Mouse (Mus musculus): ENCODE results near the gene Lasp1. TPM values are rescaled to one million over a fixed set of nuclear protein-coding genes. Genes with fewer than 3 reads are reported as not detected.
"Not testable (repeated sequence)": the region's sequence is repeated elsewhere in the genome, so short reads cannot be mapped to it uniquely, and the experiment has no call there.

Lasp1 gene
- polyA plus RNA-seq, 1 experiment from 2014 or later: 136 TPM

GRCm38 (mm10) chr11:97836541-97836940, 37.7 kb downstream of the Lasp1 start:
- Histone ChIP-seq H3K27ac (replicated peaks) (no peak overlapping the region), H3K36me3 (peaks cover 45% of the 10 kb centered on the region), H3K4me1 (peaks cover 10% of the 10 kb centered on the region), H3K9ac (replicated peaks) (no peak overlapping the region), H3K4me2 (no peak overlapping the region), H3K4me3 (replicated peaks) (no peak overlapping the region), H3K27me3 (replicated peaks) (no peaks in the 10 kb centered on the region), H3K9me3 (replicated peaks) (no peaks in the 10 kb centered on the region)
- 66% methylated on average over 8 of the region's 8 CpGs for WGBS
- ATAC-seq (ENCODE audit: low FRiP score): no peak

- not testable (repeated sequence) for H3K27ac ChIP-seq (replicated peaks); H3K9me3 ChIP-seq (replicated peaks); ATAC-seq (ENCODE audit: low FRiP score); H3K4me2 ChIP-seq; H3K9ac ChIP-seq (replicated peaks); H3K27me3 ChIP-seq (replicated peaks); H3K4me3 ChIP-seq (replicated peaks)
- H3K4me1 ChIP-seq: peaks cover 14% of the 10 kb centered on the region
- peaks cover 45% of the 10 kb centered on the region for H3K36me3 ChIP-seq
- 92% methylated on average over 9 of the region's 9 CpGs for WGBS
Measured at GRCm38 (mm10) chr11:97837051-97837450, 38.3 kb downstream of the Lasp1 start.

- H3K9me3 ChIP-seq (replicated peaks): no peaks in the 10 kb centered on the region
- H3K4me3 ChIP-seq (replicated peaks): no peak overlapping the region
- peaks cover 45% of the 10 kb centered on the region for H3K36me3 ChIP-seq
- no peak overlapping the region for H3K27ac ChIP-seq (replicated peaks)
- H3K9ac ChIP-seq (replicated peaks): no peak overlapping the region
- H3K4me1 ChIP-seq: peaks cover 19% of the 10 kb centered on the region
- no peak overlapping the region for H3K4me2 ChIP-seq
- H3K27me3 ChIP-seq (replicated peaks): no peaks in the 10 kb centered on the region
- WGBS: 90% methylated on average over 7 of the region's 7 CpGs
- ATAC-seq (ENCODE audit: low FRiP score): no peak
Measured at GRCm38 (mm10) chr11:97837641-97838149, 38.9 kb downstream of the Lasp1 start.

- no peaks in the 10 kb centered on the region for H3K9me3 ChIP-seq (replicated peaks)
- H3K4me3 ChIP-seq (replicated peaks): no peak overlapping the region
- no peak overlapping the region for H3K4me2 ChIP-seq
- ATAC-seq (ENCODE audit: low FRiP score): no peak
- no peak overlapping the region for H3K9ac ChIP-seq (replicated peaks)
- H3K36me3 ChIP-seq: peaks cover 38% of the 10 kb centered on the region
- H3K27ac ChIP-seq (replicated peaks): peak overlapping the region; percentile 65; the same call in 1 of the 2 replicates
- peaks cover 19% of the 10 kb centered on the region for H3K4me1 ChIP-seq
- 44% methylated on average over 10 of the region's 10 CpGs for WGBS
- H3K27me3 ChIP-seq (replicated peaks): no peaks in the 10 kb centered on the region
Measured at GRCm38 (mm10) chr11:97838779-97839440, 40.1 kb downstream of the Lasp1 start.

- Histone ChIP-seq H3K27me3 (replicated peaks) (no peaks in the 10 kb centered on the region), H3K9ac (replicated peaks) (no peak overlapping the region), H3K4me2 (peak overlapping the region; percentile 71), H3K36me3 (peaks cover 32% of the 10 kb centered on the region), H3K9me3 (replicated peaks) (no peaks in the 10 kb centered on the region), H3K4me1 (peaks cover 19% of the 10 kb centered on the region), H3K4me3 (replicated peaks) (no peak overlapping the region), H3K27ac (replicated peaks) (peak overlapping the region; percentile 94)
- 62% methylated on average over 11 of the region's 11 CpGs for WGBS
- no peak for ATAC-seq (ENCODE audit: low FRiP score)
Measured at GRCm38 (mm10) chr11:97839441-97840134, 40.8 kb downstream of the Lasp1 start.

- no peak for ATAC-seq (ENCODE audit: low FRiP score)
- Histone ChIP-seq H3K4me3 (replicated peaks) (peak overlapping the region; percentile 53), H3K27me3 (replicated peaks) (no peaks in the 10 kb centered on the region), H3K9me3 (replicated peaks) (no peaks in the 10 kb centered on the region), H3K4me2 (peak overlapping the region; percentile 71), H3K9ac (replicated peaks) (peak overlapping the region; percentile 65), H3K4me1 (peaks cover 19% of the 10 kb centered on the region), H3K27ac (replicated peaks) (peak overlapping the region; percentile 94), H3K36me3 (peaks cover 26% of the 10 kb centered on the region)
- WGBS: 55% methylated on average over 2 of the region's 2 CpGs
Measured at GRCm38 (mm10) chr11:97840135-97840490, 41.3 kb downstream of the Lasp1 start.

GRCm38 (mm10) chr11:97840539-97840954, 41.7 kb downstream of the Lasp1 start, which contains the start of gene B230217C12Rik:
Gene B230217C12Rik (plus strand): TSS chr11:97840780.
- WGBS: under 1% methylated on average over 6 of the region's 6 CpGs
- Histone ChIP-seq H3K27ac (replicated peaks) (peak within 1 kb of the TSS; percentile 94), H3K4me3 (replicated peaks) (peak within 1 kb of the TSS; percentile 53), H3K27me3 (replicated peaks) (no peaks in the 10 kb centered on the region), H3K9ac (replicated peaks) (peak within 1 kb of the TSS; percentile 65), H3K4me2 (peak within 1 kb of the TSS; percentile 71), H3K36me3 (peaks cover 22% of the 10 kb centered on the region), H3K4me1 (peaks cover 19% of the 10 kb centered on the region), H3K9me3 (replicated peaks) (no peaks in the 10 kb centered on the region)
- ATAC-seq (ENCODE audit: low FRiP score): peak; percentile 60

- Histone ChIP-seq H3K27me3 (replicated peaks) (no peaks in the 10 kb centered on the region), H3K9me3 (replicated peaks) (no peaks in the 10 kb centered on the region), H3K4me2 (peak overlapping the region; percentile 71), H3K4me1 (peaks cover 19% of the 10 kb centered on the region), H3K4me3 (replicated peaks) (peak overlapping the region; percentile 53), H3K27ac (replicated peaks) (peak overlapping the region; percentile 94), H3K9ac (replicated peaks) (peak overlapping the region; percentile 65), H3K36me3 (peaks cover 17% of the 10 kb centered on the region)
- ATAC-seq (ENCODE audit: low FRiP score): peak; percentile 94
- WGBS: 1% methylated on average over 22 of the region's 22 CpGs
Measured at GRCm38 (mm10) chr11:97840991-97841661, 42.3 kb downstream of the Lasp1 start.

GRCm38 (mm10) chr11:97842001-97842400, 43.2 kb downstream of the Lasp1 start:
- Histone ChIP-seq H3K27me3 (replicated peaks) (no peaks in the 10 kb centered on the region), H3K27ac (replicated peaks) (peak overlapping the region; percentile 94), H3K9ac (replicated peaks) (peak overlapping the region; percentile 51), H3K4me1 (peaks cover 19% of the 10 kb centered on the region), H3K36me3 (peaks cover 8% of the 10 kb centered on the region), H3K9me3 (replicated peaks) (no peaks in the 10 kb centered on the region), H3K4me3 (replicated peaks) (peak overlapping the region; percentile 53), H3K4me2 (peak overlapping the region; percentile 71)
- WGBS: 30% methylated on average over 4 of the region's 4 CpGs
- ATAC-seq (ENCODE audit: low FRiP score): no peak

GRCm38 (mm10) chr11:97850367-97850766, 51.6 kb downstream of the Lasp1 start:
- Histone ChIP-seq H3K4me1 (no peaks in the 10 kb centered on the region), H3K27ac (replicated peaks) (no peak overlapping the region), H3K27me3 (replicated peaks) (no peaks in the 10 kb centered on the region), H3K9ac (replicated peaks) (no peak overlapping the region), H3K4me3 (replicated peaks) (no peak overlapping the region), H3K36me3 (no peaks in the 10 kb centered on the region), H3K9me3 (replicated peaks) (no peaks in the 10 kb centered on the region), H3K4me2 (no peak overlapping the region)
- no peak for ATAC-seq (ENCODE audit: low FRiP score)
- 72% methylated on average over 6 of the region's 6 CpGs for WGBS

GRCm38 (mm10) chr11:97851601-97852000, 52.8 kb downstream of the Lasp1 start:
- H3K36me3 ChIP-seq: no peaks in the 10 kb centered on the region
- no peaks in the 10 kb centered on the region for H3K9me3 ChIP-seq (replicated peaks)
- H3K4me3 ChIP-seq (replicated peaks): no peak overlapping the region
- ATAC-seq (ENCODE audit: low FRiP score): no peak
- H3K4me2 ChIP-seq: no peak overlapping the region
- WGBS: 86% methylated on average over 2 of the region's 2 CpGs
- H3K27ac ChIP-seq (replicated peaks): no peak overlapping the region
- no peak overlapping the region for H3K9ac ChIP-seq (replicated peaks)
- H3K27me3 ChIP-seq (replicated peaks): no peaks in the 10 kb centered on the region
- no peaks in the 10 kb centered on the region for H3K4me1 ChIP-seq
